Mouse (Mus musculus): ENCODE results near the gene Ank2. TPM values are rescaled to one million over a fixed set of nuclear protein-coding genes. Genes with fewer than 3 reads are reported as not detected.
A peak's percentile ranks its signal among the peaks of the same experiment; 100 is the strongest.

The Ank2 gene
- polyA plus RNA-seq, 1 experiment from 2014 or later: 5.1 TPM

DNA sequence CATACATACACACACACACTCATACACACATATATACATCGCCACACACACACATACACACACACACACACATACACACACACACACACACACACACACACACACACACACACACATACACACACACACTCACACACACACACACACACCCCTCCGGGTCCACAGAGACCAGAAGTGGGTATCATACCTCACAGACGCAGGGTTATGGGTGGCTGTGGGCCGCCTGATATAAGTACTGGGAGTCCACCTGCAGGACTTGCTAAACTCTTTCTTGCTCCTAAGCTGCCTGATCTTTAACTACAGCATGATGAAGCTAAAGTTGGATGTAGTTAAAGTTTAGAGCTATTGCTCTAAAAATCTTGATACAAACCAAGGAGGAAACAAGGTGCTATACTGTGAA lies 30.7 kb upstream of the Ank2 start:
- ATAC-seq (no peak), DNase-seq (no peak)
- WGBS (ENCODE audit: insufficient replicate concordance): 72% methylated on average over 4 of the region's 4 CpGs
- H3K4me3 ChIP-seq (ENCODE audit: low read depth, low read length): no peak overlapping the region
- no peaks in the 10 kb centered on the region for H3K4me1 ChIP-seq (ENCODE audit: insufficient read depth)
- no peak overlapping the region for H3K27ac ChIP-seq (ENCODE audit: low read depth)
- no peak for TF ChIP-seq EP300 (IDR thresholded peaks at IDR 0.05; ENCODE audit: low read depth)
- no peak for TF ChIP-seq CTCF (IDR thresholded peaks at IDR 0.05; ENCODE audit: low read depth)
- no peaks in the 10 kb centered on the region for H3K9me3 ChIP-seq (ENCODE audit: low read length)
- no peaks in the 10 kb centered on the region for H3K36me3 ChIP-seq (replicated peaks; ENCODE audit: insufficient read depth, low read length)
- no peaks in the 10 kb centered on the region for H3K27me3 ChIP-seq (ENCODE audit: insufficient read depth, low read length)
- H3K9ac ChIP-seq (replicated peaks): no peak overlapping the region
- H3K4me2 ChIP-seq (ENCODE audit: low read depth, low read length): no peak overlapping the region

DNA sequence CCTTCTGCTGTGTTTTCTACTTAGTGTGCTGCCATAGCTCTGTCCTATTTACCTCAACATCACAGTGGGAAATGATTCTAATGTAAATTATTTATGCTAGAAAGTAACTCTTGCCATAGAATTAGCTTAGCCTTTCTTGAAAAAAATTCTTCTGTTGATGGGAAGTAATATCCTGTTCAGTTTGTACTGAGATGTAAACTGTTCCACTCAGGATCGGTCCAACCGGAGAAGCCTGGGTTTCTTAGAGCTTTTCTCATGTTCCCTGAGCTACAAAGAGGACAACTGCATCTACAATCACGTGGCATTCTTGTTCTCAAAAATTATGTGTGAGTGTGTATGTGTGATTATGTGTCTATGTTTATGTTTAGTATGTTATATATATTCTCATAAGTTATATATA lies 30.1 kb upstream of the Ank2 start:
- no peak for TF ChIP-seq CTCF (IDR thresholded peaks at IDR 0.05; ENCODE audit: low read depth)
- TF ChIP-seq EP300 (IDR thresholded peaks at IDR 0.05; ENCODE audit: low read depth): no peak
- no peak for DNase-seq
- no peaks in the 10 kb centered on the region for H3K9me3 ChIP-seq (ENCODE audit: low read length)
- H3K4me1 ChIP-seq (ENCODE audit: insufficient read depth): no peaks in the 10 kb centered on the region
- H3K4me2 ChIP-seq (ENCODE audit: low read depth, low read length): no peak overlapping the region
- no peak for ATAC-seq
- H3K36me3 ChIP-seq (replicated peaks; ENCODE audit: insufficient read depth, low read length): no peaks in the 10 kb centered on the region
- no peak overlapping the region for H3K4me3 ChIP-seq (ENCODE audit: low read depth, low read length)
- no peak overlapping the region for H3K27ac ChIP-seq (ENCODE audit: low read depth)
- H3K27me3 ChIP-seq (ENCODE audit: insufficient read depth, low read length): no peaks in the 10 kb centered on the region
- no peak overlapping the region for H3K9ac ChIP-seq (replicated peaks)
- 79% methylated on average over 3 of the region's 3 CpGs for WGBS (ENCODE audit: insufficient replicate concordance)

DNA sequence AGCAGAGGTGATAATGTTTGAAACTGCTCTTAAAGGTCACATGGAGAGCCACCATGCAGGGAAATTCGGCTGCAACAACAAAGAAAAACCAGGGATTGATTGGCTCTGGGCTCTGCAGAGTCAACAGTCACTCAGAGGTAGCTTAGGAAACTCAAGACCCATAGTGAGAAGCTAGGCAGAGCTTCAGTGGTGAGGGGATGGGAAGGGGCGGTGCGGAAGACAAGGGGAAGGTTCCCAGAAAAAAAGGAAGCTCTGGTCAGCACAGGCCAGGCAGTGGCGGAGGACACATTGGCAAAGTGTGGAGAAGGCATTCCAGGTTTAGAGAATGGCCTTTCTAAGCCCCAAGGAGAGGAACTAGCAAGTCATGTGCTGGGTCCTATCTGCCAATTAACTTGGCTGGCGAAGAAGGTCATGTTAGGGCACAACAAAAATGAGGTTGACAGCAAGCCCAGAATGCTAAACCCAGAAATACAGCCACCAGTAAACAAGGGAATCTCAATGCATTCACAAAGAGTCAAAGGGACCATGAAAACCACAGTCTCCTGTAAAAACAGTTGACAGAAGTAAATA lies 28.4 kb upstream of the Ank2 start:
- ATAC-seq (peak; percentile 19; the same call in 1 of the 2 replicates), DNase-seq (no peak)
- 65% methylated on average over 5 of the region's 5 CpGs for WGBS (ENCODE audit: insufficient replicate concordance)
- no peak overlapping the region for H3K4me2 ChIP-seq (ENCODE audit: low read depth, low read length)
- no peak for TF ChIP-seq CTCF (IDR thresholded peaks at IDR 0.05; ENCODE audit: low read depth)
- TF ChIP-seq EP300 (IDR thresholded peaks at IDR 0.05; ENCODE audit: low read depth): no peak
- H3K36me3 ChIP-seq (replicated peaks; ENCODE audit: insufficient read depth, low read length): no peaks in the 10 kb centered on the region
- no peaks in the 10 kb centered on the region for H3K4me1 ChIP-seq (ENCODE audit: insufficient read depth)
- H3K4me3 ChIP-seq (ENCODE audit: low read depth, low read length): no peak overlapping the region
- H3K27ac ChIP-seq (ENCODE audit: low read depth): no peak overlapping the region
- no peaks in the 10 kb centered on the region for H3K9me3 ChIP-seq (ENCODE audit: low read length)
- H3K27me3 ChIP-seq (ENCODE audit: insufficient read depth, low read length): no peaks in the 10 kb centered on the region
- H3K9ac ChIP-seq (replicated peaks): no peak overlapping the region

DNA sequence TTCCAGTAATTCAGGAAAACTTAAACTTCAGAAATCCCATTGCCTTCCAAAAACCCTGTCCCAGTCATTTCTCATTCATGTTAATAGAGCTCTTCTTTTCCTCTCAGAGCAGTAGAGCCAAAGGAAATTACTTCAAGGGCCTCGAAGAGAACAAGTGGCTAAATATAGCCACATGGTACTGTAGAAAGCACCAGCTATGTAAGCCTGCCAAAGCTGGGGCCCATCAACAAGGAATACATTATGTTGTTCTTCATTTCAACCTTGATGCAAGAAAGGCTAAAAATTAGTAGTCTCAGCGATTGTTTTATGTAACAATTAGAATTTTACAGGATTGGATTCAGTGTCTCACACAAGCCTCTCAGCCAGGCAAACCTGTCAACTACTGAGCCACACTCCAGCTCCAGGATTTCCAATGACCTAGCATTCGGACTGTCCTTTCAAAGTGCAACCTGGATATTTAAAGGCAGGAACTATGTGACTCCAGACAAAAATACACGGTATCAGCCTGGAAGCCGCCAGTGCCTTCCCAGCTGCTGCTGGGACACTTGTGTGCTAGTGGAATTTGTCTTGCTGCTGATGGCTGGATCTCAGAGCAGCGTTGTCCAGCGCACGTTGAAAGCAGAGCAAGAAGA lies 26.2 kb upstream of the Ank2 start:
- Histone ChIP-seq H3K4me3 (ENCODE audit: low read depth, low read length) (no peak overlapping the region), H3K9ac (replicated peaks) (no peak overlapping the region), H3K27me3 (ENCODE audit: insufficient read depth, low read length) (no peaks in the 10 kb centered on the region), H3K27ac (ENCODE audit: low read depth) (no peak overlapping the region), H3K36me3 (replicated peaks; ENCODE audit: insufficient read depth, low read length) (no peaks in the 10 kb centered on the region), H3K4me2 (ENCODE audit: low read depth, low read length) (no peak overlapping the region), H3K4me1 (ENCODE audit: insufficient read depth) (no peaks in the 10 kb centered on the region), H3K9me3 (ENCODE audit: low read length) (no peaks in the 10 kb centered on the region)
- no peak for DNase-seq
- ATAC-seq: no peak
- no peak for TF ChIP-seq CTCF (IDR thresholded peaks at IDR 0.05; ENCODE audit: low read depth)
- no peak for TF ChIP-seq EP300 (IDR thresholded peaks at IDR 0.05; ENCODE audit: low read depth)
- 66% methylated on average over 8 of the region's 8 CpGs for WGBS (ENCODE audit: insufficient replicate concordance)

DNA sequence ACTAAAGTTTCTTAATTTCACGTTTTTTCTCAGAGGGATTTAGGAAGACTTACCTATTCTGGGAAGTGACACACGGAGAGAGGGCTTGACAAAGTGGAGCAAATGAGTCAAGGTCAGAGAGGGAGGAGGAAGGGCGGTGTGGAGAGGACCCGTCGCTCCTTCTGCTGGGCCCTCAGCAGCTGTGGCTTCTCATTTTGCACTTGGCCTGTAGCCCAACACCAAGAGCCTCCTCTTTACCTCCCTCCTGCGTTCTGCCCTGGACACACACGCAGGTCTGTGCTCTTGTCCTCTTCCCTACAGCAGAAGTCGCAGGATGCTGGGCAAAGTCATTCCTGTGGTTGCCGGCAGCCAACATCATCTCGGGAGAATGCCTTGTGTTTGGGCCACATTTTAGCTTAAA lies 22.0 kb upstream of the Ank2 start:
- TF ChIP-seq EP300 (IDR thresholded peaks at IDR 0.05; ENCODE audit: low read depth): no peak
- no peak for TF ChIP-seq CTCF (IDR thresholded peaks at IDR 0.05; ENCODE audit: low read depth)
- Histone ChIP-seq H3K27ac (ENCODE audit: low read depth) (no peak overlapping the region), H3K9ac (replicated peaks) (no peak overlapping the region), H3K4me3 (ENCODE audit: low read depth, low read length) (no peak overlapping the region), H3K9me3 (ENCODE audit: low read length) (no peaks in the 10 kb centered on the region), H3K4me1 (ENCODE audit: insufficient read depth) (no peaks in the 10 kb centered on the region), H3K4me2 (ENCODE audit: low read depth, low read length) (no peak overlapping the region), H3K27me3 (ENCODE audit: insufficient read depth, low read length) (no peaks in the 10 kb centered on the region), H3K36me3 (replicated peaks; ENCODE audit: insufficient read depth, low read length) (no peaks in the 10 kb centered on the region)
- DNase-seq (no peak), ATAC-seq (no peak)
- WGBS (ENCODE audit: insufficient replicate concordance): 72% methylated on average over 10 of the region's 10 CpGs

DNA sequence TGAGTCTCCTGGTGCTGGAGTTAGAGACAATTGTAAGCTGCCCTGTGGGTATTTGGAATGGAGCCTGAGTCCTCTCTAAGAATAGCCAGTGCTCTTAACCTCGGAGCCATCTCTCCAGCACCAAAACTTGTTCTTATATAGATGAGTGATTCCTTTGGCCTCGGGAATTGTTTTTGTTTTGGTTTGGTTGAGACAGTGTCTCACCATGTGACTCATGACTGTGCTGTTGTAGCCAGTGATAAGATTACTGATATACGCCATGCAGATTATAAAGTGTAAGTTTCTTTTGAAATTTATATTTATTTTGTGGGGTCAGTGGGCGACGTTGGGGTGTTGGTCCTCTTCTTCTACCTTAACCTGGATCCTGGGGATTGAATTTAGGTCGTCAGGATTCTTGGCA lies 21.1 kb upstream of the Ank2 start:
- ATAC-seq: no peak
- DNase-seq: no peak
- no peak overlapping the region for H3K27ac ChIP-seq (ENCODE audit: low read depth)
- no peak overlapping the region for H3K9ac ChIP-seq (replicated peaks)
- H3K4me2 ChIP-seq (ENCODE audit: low read depth, low read length): no peak overlapping the region
- no peak overlapping the region for H3K4me3 ChIP-seq (ENCODE audit: low read depth, low read length)
- H3K27me3 ChIP-seq (ENCODE audit: insufficient read depth, low read length): no peaks in the 10 kb centered on the region
- no peaks in the 10 kb centered on the region for H3K9me3 ChIP-seq (ENCODE audit: low read length)
- 74% methylated on average over 6 of the region's 6 CpGs for WGBS (ENCODE audit: insufficient replicate concordance)
- no peaks in the 10 kb centered on the region for H3K4me1 ChIP-seq (ENCODE audit: insufficient read depth)
- TF ChIP-seq EP300 (IDR thresholded peaks at IDR 0.05; ENCODE audit: low read depth): no peak
- TF ChIP-seq CTCF (IDR thresholded peaks at IDR 0.05; ENCODE audit: low read depth): no peak
- no peaks in the 10 kb centered on the region for H3K36me3 ChIP-seq (replicated peaks; ENCODE audit: insufficient read depth, low read length)

Measured in liver, postnatal 0 days (tissue).